Mouse (Mus musculus) ES-Bruce4 (cell line): Measurements from ENCODE around the gene Asb6.

Experiments used
- CTCF ChIP-seq: IDR thresholded peaks from one replicate; pipeline ENCODE4 v1.8.1; 2011; ENCODE audit warnings: low read depth, low read length
- EP300 ChIP-seq: IDR thresholded peaks from 2 replicates; pipeline ENCODE4 v1.6.1; 2011; ENCODE audit warnings: low read depth, low read length; ENCODE audit not compliant: insufficient read depth
- POLR2A ChIP-seq: IDR thresholded peaks from one replicate; pipeline ENCODE4 v1.8.1; 2011; ENCODE audit warnings: low read length; ENCODE audit not compliant: insufficient read depth

DNA sequence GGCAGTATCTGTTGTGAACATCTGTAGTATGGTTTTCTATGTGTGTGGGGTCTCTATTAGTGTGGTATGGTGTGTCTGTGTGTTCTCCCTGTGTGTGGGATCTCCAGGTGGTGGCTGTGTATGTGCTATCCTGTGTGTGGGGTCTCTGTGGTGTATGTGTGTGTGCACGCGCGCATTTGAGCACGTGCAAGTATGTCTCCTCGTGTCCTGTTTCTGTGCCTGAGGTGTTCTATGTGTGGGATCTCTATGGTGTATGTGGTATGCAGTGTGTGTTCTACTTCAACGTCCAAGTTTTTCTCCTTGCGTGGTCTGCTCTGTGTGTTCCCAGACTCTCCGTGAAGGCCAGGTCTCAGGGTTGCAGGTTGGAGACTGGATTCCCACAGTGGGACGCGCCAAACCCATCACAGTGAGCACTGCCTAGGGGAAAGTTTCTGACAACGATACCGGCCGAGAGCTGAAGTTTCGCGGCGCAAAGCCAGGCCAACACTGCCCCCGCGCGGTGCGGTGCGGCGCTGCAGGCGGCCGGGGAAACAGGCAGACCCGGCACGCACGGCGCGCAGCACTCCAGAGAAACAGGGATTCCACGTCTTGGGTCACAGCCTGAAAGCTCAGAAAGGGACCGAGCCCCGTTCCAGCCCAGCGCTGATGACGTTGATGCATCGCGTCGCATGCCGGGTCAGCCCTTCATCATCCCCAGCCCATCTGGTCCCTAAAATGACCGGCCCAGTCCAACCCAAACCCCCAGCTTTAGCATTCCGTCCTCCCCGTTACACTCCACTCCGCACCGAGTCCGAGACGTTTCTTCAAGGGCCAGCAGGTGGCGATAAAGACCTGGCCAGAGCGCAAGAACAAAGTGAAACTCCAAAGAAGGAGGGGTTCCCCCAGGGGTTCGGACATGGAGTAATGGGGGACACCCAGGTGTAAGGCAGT lies 35.7 kb downstream of the Asb6 start:
- TF ChIP-seq CTCF (peak; percentile 86), EP300 (peak; percentile 59; the same call in 1 of the 2 replicates), POLR2A (no peak)
